30 mouse cellular contexts compared by ENCODE assay signal in genomic region chr15:85186916-85187315, GRCm38 (mm10). TPM values are rescaled to one million over a fixed set of nuclear protein-coding genes. Genes with fewer than 3 reads are reported as not detected.
DNase-seq lines count a peak whose midpoint lies in the region; ATAC-seq and TF ChIP-seq lines count a peak whose summit lies in the region.
"Had no signal": no experiment of that assay in that cellular context is flagged by ENCODE, and none has a peak within 500 bp of the region (broad histone marks: within the 10 kb centered on the region; RNA-seq: fewer than 3 reads in every experiment).

No protein-coding gene starts in this region.

- no peak for TF ChIP-seq CTCF in kidney, postnatal 0 days (IDR thresholded peaks at IDR 0.05; ENCODE audit: low read depth)
- TF ChIP-seq CTCF in layer of hippocampus, adult 2 months (conservative IDR thresholded peaks at IDR 0.05), result no peak

- H3K9ac ChIP-seq in kidney, postnatal 0 days (ENCODE audit: low read depth, low read length), result no peak overlapping the region
- H3K9ac ChIP-seq: forebrain, embryonic 15.5 days; heart, embryonic 15.5 days; limb, embryonic 15.5 days; liver, embryonic 15.5 days; lung, embryonic 15.5 days; midbrain, embryonic 13.5 days had no signal

- WGBS in kidney, postnatal 0 days, result 49% methylated on average over 7 of the region's 7 CpGs

- intact Hi-C loops in gastrocnemius, postnatal 14 days (cut with DNase I; ENCODE audit: low total_unique reads), result no loop called here

- H3K36me3 ChIP-seq in kidney, postnatal 0 days (ENCODE audit: insufficient read depth, low read length), result no peaks in the 10 kb centered on the region
- H3K36me3 ChIP-seq: embryonic facial prominence, embryonic 10.5 days; forebrain, embryonic 15.5 days; heart, embryonic 15.5 days; limb, embryonic 15.5 days; liver, embryonic 15.5 days; lung, embryonic 15.5 days; midbrain, embryonic 13.5 days had no signal

- DNase-seq in gastrocnemius, adult 18-20 months (ENCODE audit: low spot score), result peak; percentile 47
- DNase-seq in gastrocnemius, postnatal 10 days, result no peak
- peak; percentile 56 for DNase-seq in kidney, postnatal 0 days (ENCODE audit: low spot score)
- no peak for DNase-seq in kidney, adult 8-10 months
- DNase-seq in 3T3-L1 (ENCODE audit: low read depth, low spot score), result peak; percentile 41
- peak; percentile 58 for DNase-seq in gastrocnemius, postnatal 14 days
- DNase-seq in cerebellum, postnatal 4 days (ENCODE audit: low spot score in 2 of 2), result no peak
- DNase-seq in layer of hippocampus, adult 2 months (ENCODE audit: low spot score in 2 of 2), result no peak
- DNase-seq: adrenal gland, adult 8-10 months; cerebellum, adult 9-10 months; kidney, postnatal 25 days; lung, postnatal 36 days; thymus, postnatal 14 days had no signal

- no peak for ATAC-seq in kidney, postnatal 0 days (replicated peaks; ENCODE audit: low FRiP score, low read depth)
- ATAC-seq: forebrain, embryonic 15.5 days; hindbrain, postnatal 0 days; intestine, embryonic 16.5 days; midbrain, embryonic 13.5 days; Patski had no signal

- no peaks in the 10 kb centered on the region for H3K9me3 ChIP-seq in kidney, postnatal 0 days (replicated peaks; ENCODE audit: low read length)
- H3K9me3 ChIP-seq: embryonic facial prominence, embryonic 10.5 days; forebrain, embryonic 15.5 days; heart, embryonic 15.5 days; limb, embryonic 15.5 days; liver, embryonic 15.5 days; lung, embryonic 15.5 days; megakaryocyte, embryonic 14.5 days; midbrain, embryonic 13.5 days had no signal

- H3K27me3 ChIP-seq in kidney, postnatal 0 days (ENCODE audit: insufficient read depth, low read length), result no peaks in the 10 kb centered on the region
- H3K27me3 ChIP-seq: forebrain, embryonic 15.5 days; limb, embryonic 15.5 days; liver, embryonic 15.5 days; lung, embryonic 15.5 days; midbrain, embryonic 13.5 days had no signal

- no peak overlapping the region for H3K27ac ChIP-seq in kidney, postnatal 0 days
- H3K27ac ChIP-seq in layer of hippocampus, adult 2 months, result no peak overlapping the region
- H3K27ac ChIP-seq: embryonic facial prominence, embryonic 10.5 days; forebrain, embryonic 15.5 days; heart, embryonic 15.5 days; hindbrain, postnatal 0 days; limb, embryonic 15.5 days; liver, embryonic 15.5 days; lung, embryonic 15.5 days; midbrain, embryonic 13.5 days; stomach, postnatal 0 days had no signal

- no peak overlapping the region for H3K4me3 ChIP-seq in kidney, postnatal 0 days (replicated peaks; ENCODE audit: low read depth, low read length)
- no peak overlapping the region for H3K4me3 ChIP-seq in layer of hippocampus, adult 2 months
- H3K4me3 ChIP-seq: embryonic facial prominence, embryonic 10.5 days; forebrain, embryonic 15.5 days; heart, embryonic 15.5 days; limb, embryonic 15.5 days; liver, embryonic 15.5 days; lung, embryonic 15.5 days; megakaryocyte, embryonic 14.5 days; midbrain, embryonic 13.5 days had no signal

- no peaks in the 10 kb centered on the region for H3K4me1 ChIP-seq in kidney, postnatal 0 days (replicated peaks; ENCODE audit: insufficient read depth, low read length)
- H3K4me1 ChIP-seq: forebrain, embryonic 15.5 days; heart, embryonic 15.5 days; liver, embryonic 15.5 days; lung, embryonic 15.5 days; megakaryocyte, embryonic 14.5 days; midbrain, embryonic 13.5 days had no signal

- H3K4me2 ChIP-seq in kidney, postnatal 0 days (ENCODE audit: low read length), result no peak overlapping the region
- H3K4me2 ChIP-seq: forebrain, embryonic 15.5 days; heart, embryonic 15.5 days; limb, embryonic 15.5 days; liver, embryonic 15.5 days; lung, embryonic 15.5 days; midbrain, embryonic 13.5 days had no signal

RNA-seq across cellular contexts. Expression of gene Fbln1, which starts 18.8 kb away (rescaled TPM):
- total RNA-seq in gastrocnemius, adult 18-20 months (2021), result 10 to 100 TPM in 1 of 2 experiments, 1 to 10 TPM in 1; 8.5 to 11.1 TPM
- total RNA-seq in gastrocnemius, postnatal 10 days (2021), result 10 to 100 TPM; 18.7 to 23.4 TPM
- 114 and 118 TPM in 2 replicates for polyA plus RNA-seq in kidney, postnatal 0 days (2015; fragmentation: Nextera tagmentation; extraction: Ambion mirVana)
- 10 to 100 TPM; 12.2 to 15.3 TPM for total RNA-seq in gastrocnemius, postnatal 14 days (2021)
- 10 to 100 TPM; 13.4 to 13.8 TPM for total RNA-seq in layer of hippocampus, adult 2 months (2021)
- total RNA-seq: monocyte, adult 5-6 weeks; neutrophil, adult 5-6 weeks had no signal

RNA-seq across cellular contexts. Expression of gene Ribc2, which starts 55.0 kb away (rescaled TPM):
- not detected for total RNA-seq in gastrocnemius, adult 18-20 months (2021)
- not detected for total RNA-seq in gastrocnemius, postnatal 10 days (2021)
- polyA plus RNA-seq in kidney, postnatal 0 days (2015; fragmentation: Nextera tagmentation; extraction: Ambion mirVana), result 0.41 and 0.61 TPM in 2 replicates
- not detected for total RNA-seq in gastrocnemius, postnatal 14 days (2021)
- total RNA-seq in layer of hippocampus, adult 2 months (2021), result under 1 TPM; 0.44 to 0.49 TPM
- total RNA-seq: common myeloid progenitor, adult 5-6 weeks; monocyte, adult 5-6 weeks; neutrophil, adult 5-6 weeks had no signal
- polyA plus RNA-seq: liver, embryonic 15.5 days; Patski; small intestine, adult 2 months; stomach, postnatal 0 days had no signal

RNA-seq across cellular contexts. Expression of gene Smc1b, which starts 55.2 kb away (rescaled TPM):
- total RNA-seq in gastrocnemius, adult 18-20 months (2021), result not detected
- total RNA-seq in gastrocnemius, postnatal 10 days (2021), result under 1 TPM in 1 of 2 experiments, not detected in 1; 0.34 TPM
- 0.15 and 0.29 TPM in 2 replicates for polyA plus RNA-seq in kidney, postnatal 0 days (2015; fragmentation: Nextera tagmentation; extraction: Ambion mirVana)
- not detected for total RNA-seq in gastrocnemius, postnatal 14 days (2021)
- total RNA-seq in layer of hippocampus, adult 2 months (2021), result under 1 TPM; 0.08 to 0.12 TPM
- total RNA-seq: adrenal gland, adult 8-10 months; monocyte, adult 5-6 weeks; neutrophil, adult 5-6 weeks had no signal
- polyA plus RNA-seq: gonadal fat pad, adult 2 months; small intestine, adult 2 months had no signal

Comparison
In these comparisons a context has a peak if more than half of its experiments do, and no peak if none do; other contexts are left out.
1. DNase-seq: peak in gastrocnemius, adult 18-20 months (single experiment), kidney, postnatal 0 days (single experiment), 3T3-L1 (single experiment) and gastrocnemius, postnatal 14 days (single experiment); none in gastrocnemius, postnatal 10 days (single experiment), kidney, adult 8-10 months (0 of 2), cerebellum, postnatal 4 days (0 of 2) and layer of hippocampus, adult 2 months (0 of 2).